Mouse (Mus musculus) liver, embryonic 11.5 days (tissue): ENCODE results near the gene 4933428M09Rik. TPM values are rescaled to one million over a fixed set of nuclear protein-coding genes. Genes with fewer than 3 reads are reported as not detected.

Experiments
- ATAC-seq: fragments of 200-750 bp; cut with Nextera tagmentation; replicated peaks from 2 replicates; pipeline ENCODE4 v1.8.0; 2017; ENCODE audit warnings: moderate number of reproducible peaks, mild to moderate bottlenecking, moderate TSS enrichment, moderate library complexity; ENCODE audit not compliant: low FRiP score
- DNase-seq: peaks from one replicate; pipeline ENCODE4 v3.0.0-alpha.2; 2017; ENCODE audit warnings: low spot score
- H3K27ac ChIP-seq: fragments of 300-500 bp; sonication (generic); 2 replicates; pipeline ENCODE4 v1.5.1; 2014; ENCODE audit warnings: mild to moderate bottlenecking, low read depth, low read length, control low read depth
- H3K27me3 ChIP-seq: fragments of 300-500 bp; sonication (generic); replicated peaks from 2 replicates; pipeline ENCODE4 v1.6.1; 2014; ENCODE audit warnings: low read length, mixed read lengths; ENCODE audit not compliant: control insufficient read depth, insufficient read depth
- H3K36me3 ChIP-seq: fragments of 300-500 bp; sonication (generic); 2 replicates; pipeline ENCODE4 v1.6.1; 2014; ENCODE audit warnings: mild to moderate bottlenecking, low read length, moderate library complexity, mixed read lengths; ENCODE audit not compliant: control insufficient read depth, insufficient read depth
- H3K4me1 ChIP-seq: fragments of 300-500 bp; sonication (generic); replicated peaks from 2 replicates; pipeline ENCODE4 v1.6.1; 2014; ENCODE audit warnings: low read length, mixed read lengths; ENCODE audit not compliant: control insufficient read depth, insufficient read depth
- H3K4me2 ChIP-seq: fragments of 300-500 bp; sonication (generic); 2 replicates; pipeline ENCODE4 v1.6.1; 2014; ENCODE audit warnings: mild to moderate bottlenecking, control low read depth, moderate library complexity
- H3K4me3 ChIP-seq: fragments of 300-500 bp; sonication (generic); 2 replicates; pipeline ENCODE4 v1.5.1; 2014; ENCODE audit warnings: low read depth, low read length, control low read depth
- H3K9ac ChIP-seq: fragments of 300-500 bp; sonication (generic); 2 replicates; pipeline ENCODE4 v1.6.1; 2014; ENCODE audit warnings: low read depth, low read length, control low read depth
- H3K9me3 ChIP-seq: fragments of 300-500 bp; sonication (generic); 2 replicates; pipeline ENCODE4 v1.6.1; 2016; ENCODE audit warnings: low read length, inconsistent platforms, mixed read lengths; ENCODE audit not compliant: control insufficient read depth
- WGBS: fragments of 180-500 bp; shearing (Covaris S2); extraction: QIAGEN DNeasy Blood & Tissue Kit; methylation state at CpG from one replicate; pipeline ENCODE4 v1.1.7; 2014; 5-methylcytosine and 5-hydroxymethylcytosine counted together
- polyA plus RNA-seq: library from polyadenylated mRNA; unstranded; fragments of >200 nt; fragmentation: Nextera tagmentation; extraction: Ambion mirVana; gene quantifications from 2 replicates; pipeline ENCODE4 v1.2.1, GENCODE M21; 2014

Gene 4933428M09Rik
- polyA plus RNA-seq, 1 experiment from 2014 or later = not detected

DNA sequence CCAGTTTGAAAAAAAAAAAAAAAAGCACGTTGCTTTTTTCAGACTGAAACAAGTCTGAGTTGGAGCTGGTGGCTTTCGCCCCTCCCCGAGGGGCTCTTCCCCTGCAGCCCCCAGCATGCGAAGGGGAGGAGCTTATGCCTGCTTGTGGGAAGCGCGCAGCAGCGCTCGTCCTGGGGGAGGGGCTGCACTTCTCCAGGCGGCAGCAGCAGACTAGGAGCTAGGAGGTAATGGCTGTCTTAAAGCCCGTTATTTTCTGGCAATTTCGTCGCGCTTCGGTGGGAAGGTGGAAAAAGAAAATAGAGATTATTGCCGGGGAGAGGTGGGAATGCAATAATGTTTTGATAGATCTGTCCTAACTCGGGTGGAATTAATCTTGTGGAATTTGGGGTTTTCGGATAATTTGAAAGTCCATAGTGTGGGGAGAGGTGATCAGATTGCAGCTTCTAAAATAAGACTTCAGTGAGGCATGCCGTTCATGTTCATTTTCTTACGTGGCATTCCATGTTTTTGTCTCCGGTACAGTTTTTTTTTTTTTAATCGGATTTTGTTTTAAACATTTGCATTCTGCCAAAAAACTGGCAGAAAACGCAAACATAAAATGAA, 38.1 kb downstream of the 4933428M09Rik start:
- no peaks in the 10 kb centered on the region for H3K27me3 ChIP-seq
- 12% methylated on average over 22 of the region's 22 CpGs for WGBS
- peak overlapping the region; percentile 34; the same call in 1 of the 2 replicates for H3K9ac ChIP-seq
- H3K9me3 ChIP-seq = no peaks in the 10 kb centered on the region
- peak overlapping the region; percentile 37 for H3K4me3 ChIP-seq
- no peaks in the 10 kb centered on the region for H3K36me3 ChIP-seq
- ATAC-seq (peak; percentile 84), DNase-seq (peak; percentile 68)
- 0 out of 2 replicates have a peak, but pooled peaks cover 6% of the 10 kb centered on the region for H3K4me1 ChIP-seq
- H3K27ac ChIP-seq = no peak overlapping the region
- peak overlapping the region; percentile 61 for H3K4me2 ChIP-seq

DNA sequence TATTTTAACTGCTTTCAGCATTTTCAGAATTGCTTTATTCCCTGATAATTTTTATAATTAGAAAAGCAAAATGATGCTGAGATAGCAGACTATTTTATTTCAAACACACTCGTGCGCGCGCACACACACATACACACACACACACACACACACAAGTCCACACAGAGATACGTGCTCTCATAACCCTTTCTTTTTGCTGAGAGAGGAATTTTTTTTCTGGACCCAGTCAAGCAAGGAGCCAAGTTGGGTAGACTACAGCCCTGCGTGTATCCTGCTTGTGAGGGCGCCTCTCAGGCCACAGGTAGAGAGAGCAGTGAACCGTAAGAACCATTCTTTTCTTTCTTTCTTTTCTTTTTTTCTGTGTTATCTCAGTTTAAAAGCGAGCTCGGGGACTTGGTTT, 38.7 kb downstream of the 4933428M09Rik start:
- Histone ChIP-seq H3K9ac (no peak overlapping the region), H3K9me3 (no peaks in the 10 kb centered on the region), H3K4me2 (peak overlapping the region; percentile 61), H3K27me3 (no peaks in the 10 kb centered on the region), H3K4me1 (0 out of 2 replicates have a peak, but pooled peaks cover 6% of the 10 kb centered on the region), H3K27ac (no peak overlapping the region), H3K36me3 (no peaks in the 10 kb centered on the region), H3K4me3 (peak overlapping the region; percentile 37; the same call in 1 of the 2 replicates)
- DNase-seq (no peak), ATAC-seq (no peak)
- WGBS = 64% methylated on average over 10 of the region's 10 CpGs

DNA sequence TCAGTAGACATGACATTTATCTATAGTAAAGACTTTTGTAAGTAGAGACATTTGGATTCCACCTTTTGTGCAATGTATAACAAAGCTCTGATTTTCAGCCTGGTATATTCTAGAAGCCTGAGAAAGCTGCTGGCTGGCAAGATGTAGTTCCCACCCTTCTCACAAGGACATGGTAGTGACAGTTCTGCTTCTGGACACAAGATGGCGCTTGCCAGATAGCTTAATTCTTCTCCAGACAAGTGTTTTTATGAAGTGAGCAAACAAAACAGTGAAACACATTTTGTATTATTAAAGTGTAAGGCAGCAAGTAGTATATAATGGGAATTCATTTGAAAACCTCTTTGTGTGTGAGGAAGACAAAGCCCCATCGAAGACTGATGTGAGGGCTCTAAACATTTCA, 40.0 kb downstream of the 4933428M09Rik start:
- ATAC-seq (no peak), DNase-seq (no peak)
- Histone ChIP-seq H3K4me3 (no peak overlapping the region), H3K4me1 (0 out of 2 replicates have a peak, but pooled peaks cover 6% of the 10 kb centered on the region), H3K27me3 (no peaks in the 10 kb centered on the region), H3K36me3 (no peaks in the 10 kb centered on the region), H3K4me2 (no peak overlapping the region), H3K9me3 (no peaks in the 10 kb centered on the region), H3K9ac (no peak overlapping the region), H3K27ac (no peak overlapping the region)
- WGBS = 39% methylated on average over 2 of the region's 2 CpGs

DNA sequence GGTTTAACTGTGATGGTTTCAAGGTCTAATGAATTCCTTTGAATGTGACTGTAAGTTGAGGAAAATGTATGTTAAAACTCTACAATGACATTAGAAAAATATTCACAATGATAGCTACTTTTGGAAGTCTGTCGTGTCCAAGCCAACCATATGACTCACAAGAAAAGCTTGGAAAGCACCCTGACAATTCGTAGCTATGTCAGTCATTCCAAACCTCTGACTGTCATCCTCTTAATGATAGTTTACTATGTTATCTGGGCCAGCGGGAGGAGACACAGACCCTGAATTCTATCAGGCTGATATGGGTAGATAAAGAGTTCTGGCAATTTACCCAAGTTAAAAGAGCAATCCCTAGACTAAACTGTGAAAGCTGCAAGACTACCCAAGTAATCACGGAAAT, 41.8 kb downstream of the 4933428M09Rik start:
- Histone ChIP-seq H3K9me3 (no peaks in the 10 kb centered on the region), H3K4me1 (0 out of 2 replicates have a peak, but pooled peaks cover 6% of the 10 kb centered on the region), H3K9ac (no peak overlapping the region), H3K36me3 (no peaks in the 10 kb centered on the region), H3K27ac (no peak overlapping the region), H3K4me2 (no peak overlapping the region), H3K4me3 (no peak overlapping the region), H3K27me3 (no peaks in the 10 kb centered on the region)
- ATAC-seq (no peak), DNase-seq (no peak)
- WGBS = 43% methylated on average over 4 of the region's 4 CpGs

DNA sequence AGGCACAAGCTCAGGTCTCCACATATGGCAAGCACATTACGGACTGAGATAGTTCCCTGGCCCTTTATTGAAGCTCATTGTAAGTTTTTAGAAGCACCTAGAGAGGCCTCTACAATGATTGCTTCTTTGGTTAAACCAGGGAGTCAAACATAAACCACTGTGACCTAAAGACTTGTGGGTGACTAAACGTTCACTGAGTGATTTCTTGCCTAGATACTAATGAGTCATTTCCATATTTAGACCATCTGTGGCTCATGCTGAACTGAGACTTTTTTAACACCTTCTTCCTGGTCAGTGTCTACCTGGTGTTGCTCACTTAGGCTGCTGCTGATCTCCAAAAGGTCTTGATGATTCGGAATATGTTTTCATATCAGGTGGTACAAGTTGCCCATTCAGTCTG, 42.9 kb downstream of the 4933428M09Rik start:
- no peaks in the 10 kb centered on the region for H3K27me3 ChIP-seq
- no peaks in the 10 kb centered on the region for H3K36me3 ChIP-seq
- no peaks in the 10 kb centered on the region for H3K9me3 ChIP-seq
- H3K27ac ChIP-seq = no peak overlapping the region
- no peak overlapping the region for H3K4me2 ChIP-seq
- ATAC-seq (no peak), DNase-seq (no peak)
- H3K9ac ChIP-seq = no peak overlapping the region
- H3K4me3 ChIP-seq = no peak overlapping the region
- 0 out of 2 replicates have a peak, but pooled peaks cover 6% of the 10 kb centered on the region for H3K4me1 ChIP-seq
- 65% methylated on average over 3 of the region's 3 CpGs for WGBS

Other genes with a start within 250 kb of the 4933428M09Rik start
- gene Serpina7, start 94.0 kb upstream of the 4933428M09Rik start, polyA plus RNA-seq = 0.90 and 1.1 TPM in 2 replicates
- not detected in 2 replicates for gene 4930513O06Rik, start 93.0 kb upstream of the 4933428M09Rik start, polyA plus RNA-seq
- gene Mum1l1, start 30.8 kb downstream of the 4933428M09Rik start, polyA plus RNA-seq = 10.9 and 13.7 TPM in 2 replicates
- gene Trap1a, start 154.5 kb downstream of the 4933428M09Rik start, polyA plus RNA-seq = 0.56 and 0.70 TPM in 2 replicates